Mouse (Mus musculus) megakaryocyte progenitor cell, adult 5-6 weeks (primary cell): ENCODE measurements around the gene Cavin4. TPM values are rescaled to one million over a fixed set of nuclear protein-coding genes. Genes with fewer than 3 reads are reported as not detected.

Source experiments
- ATAC-seq: replicated peaks from 2 replicates; pipeline ENCODE4 v1.8.0; 2016; ENCODE audit warnings: mild to moderate bottlenecking, moderate TSS enrichment, inconsistent platforms; ENCODE audit not compliant: poor library complexity
- total RNA-seq, 2 experiments: library from RNA; stranded (forward) in 1 of 2; stranded (reverse) in 1 of 2; fragments of 157-497, 149-512 nt in 1 of 2; fragments of 200-1000 nt in 1 of 2; gene quantifications; 2 replicates each; pipeline versions ENCODE4 v1.2.3 to v1.2.4; 2015 to 2017

The Cavin4 gene
- total RNA-seq, 2 experiments from 2014 or later: not detected

DNA sequence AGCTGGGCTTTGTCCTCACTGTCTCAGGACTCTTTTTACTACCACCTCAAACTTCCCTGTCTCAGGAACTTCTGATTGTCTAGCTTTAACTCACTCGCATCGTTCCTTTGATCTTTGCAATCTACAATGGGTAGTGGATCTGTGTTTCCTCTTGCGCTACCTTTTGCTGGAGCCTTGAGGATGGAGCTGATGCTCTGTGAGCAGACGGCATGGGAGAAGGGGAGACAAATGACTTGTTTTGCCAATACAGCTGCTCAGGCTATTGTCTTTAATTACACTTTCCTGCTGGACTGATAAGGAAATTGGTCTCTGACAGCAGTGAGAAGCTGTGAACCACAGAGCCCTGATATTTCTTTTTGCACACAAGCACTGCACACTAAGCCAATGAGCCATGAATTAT lies 53.5 kb downstream of the Cavin4 start:
- ATAC-seq: no peak

Other genes starting within 250 kb of the Cavin4 start
- gene Tex10, start 190.1 kb upstream of the Cavin4 start, total RNA-seq (2015): 63.1 and 80.1 TPM in 2 replicates
- 41.7 and 58.1 TPM in 2 replicates for gene Tex10, start 190.1 kb upstream of the Cavin4 start, total RNA-seq (2017)
- 55.1 and 62.9 TPM in 2 replicates for gene Msantd3, start 123.6 kb upstream of the Cavin4 start, total RNA-seq (2015)
- 59.6 and 68.9 TPM in 2 replicates for gene Msantd3, start 123.6 kb upstream of the Cavin4 start, total RNA-seq (2017)
- gene Tmeff1, start 78.3 kb upstream of the Cavin4 start, total RNA-seq (2015): 0.20 TPM in 1 of 2 replicates, not detected in the other
- gene Tmeff1, start 78.3 kb upstream of the Cavin4 start, total RNA-seq (2017): 0.12 and 0.91 TPM in 2 replicates